Mouse (Mus musculus) kidney, postnatal 4 days (tissue): ENCODE measurements around the gene Kcnip2.

Experiments
- DNase-seq, 2 experiments: peaks; one replicate each; pipeline ENCODE4 v3.0.0; 2021; ENCODE audit warnings: mixed read lengths in 2 of 2

The Kcnip2 gene

DNA sequence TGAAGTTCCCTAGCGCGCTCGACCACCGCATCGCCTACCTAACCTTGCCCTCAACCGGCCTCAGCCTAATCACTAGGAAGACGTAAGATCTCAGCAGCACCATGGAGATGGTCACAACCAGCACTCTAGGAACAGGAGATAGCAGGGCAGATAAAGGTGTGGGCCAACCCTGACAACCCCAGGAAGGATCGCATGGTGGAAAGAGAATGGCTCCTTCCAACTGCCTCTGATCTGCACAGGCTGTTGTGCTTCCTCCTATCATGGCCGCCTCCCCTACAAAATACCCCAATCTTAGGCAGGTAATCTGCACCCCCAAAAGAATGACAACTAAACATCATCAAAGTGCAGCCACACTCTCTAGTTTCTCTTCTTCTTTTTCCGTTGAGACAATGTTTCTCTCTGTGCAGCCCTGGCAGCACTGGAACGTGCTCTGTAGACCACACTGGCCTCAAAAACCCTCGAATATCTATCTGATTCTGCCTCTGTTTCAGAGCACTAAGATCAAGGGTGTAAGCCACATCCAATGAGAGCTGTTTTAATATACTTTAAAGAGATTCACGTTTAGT is 35.4 kb downstream of the Kcnip2 start:
- no peak for DNase-seq

DNA sequence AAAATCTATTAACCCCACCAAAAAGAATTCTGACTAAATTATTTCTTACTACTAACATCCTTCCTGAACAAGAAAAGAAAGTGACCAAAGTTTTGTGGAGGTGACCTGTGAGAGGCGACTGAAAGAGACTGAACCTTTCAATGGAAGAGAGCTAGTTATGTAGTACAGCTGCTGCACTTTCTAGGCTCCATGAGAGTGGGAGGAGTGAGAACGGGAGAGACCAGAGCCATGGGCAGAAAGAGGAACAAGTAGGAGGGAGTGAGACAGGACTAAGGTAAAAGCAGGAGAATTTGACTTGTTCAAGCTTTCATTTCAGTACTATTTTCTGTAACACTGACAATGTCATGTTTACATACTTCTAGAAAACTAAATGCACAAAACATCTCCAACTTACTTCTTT is 40.4 kb downstream of the Kcnip2 start:
- no peak for DNase-seq

DNA sequence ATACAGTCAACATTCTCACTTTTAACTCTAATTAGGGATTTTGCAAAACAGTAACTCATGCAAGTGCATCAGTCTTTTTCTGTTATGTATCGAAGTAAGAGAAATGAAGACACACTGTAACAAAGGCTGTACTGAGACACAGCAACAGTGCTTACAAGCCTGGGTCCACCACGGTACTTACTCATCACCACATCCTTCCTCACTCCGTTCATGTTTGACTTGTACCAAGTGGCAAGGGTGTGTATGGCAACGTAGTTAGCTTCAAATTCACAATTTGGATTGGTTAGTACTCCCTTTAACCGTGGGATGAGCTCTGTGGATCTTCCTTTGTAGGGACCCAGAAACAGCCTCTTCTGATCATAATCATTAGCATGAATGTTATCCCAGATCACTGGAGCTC is 44.4 kb downstream of the Kcnip2 start:
- DNase-seq = no peak

DNA sequence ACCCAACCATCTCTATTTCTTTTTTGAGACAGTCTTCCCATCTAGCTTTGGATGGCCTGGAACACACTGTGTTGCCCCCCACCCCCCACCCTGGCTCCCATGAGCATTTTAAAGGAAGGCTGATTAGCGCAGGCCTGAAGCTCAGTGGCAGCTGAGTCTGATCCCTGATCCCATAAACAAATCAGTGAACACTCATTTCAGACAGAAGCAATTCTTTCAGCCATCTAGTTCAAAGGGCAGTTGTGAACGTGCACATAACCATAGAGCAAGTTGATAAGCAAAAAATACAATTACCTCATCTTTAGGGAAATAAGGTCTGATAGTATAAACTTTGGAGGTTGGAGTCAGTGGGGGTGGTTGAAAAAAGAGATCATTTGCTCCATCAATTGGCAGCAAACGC is 55.1 kb downstream of the Kcnip2 start:
- DNase-seq = no peak

DNA sequence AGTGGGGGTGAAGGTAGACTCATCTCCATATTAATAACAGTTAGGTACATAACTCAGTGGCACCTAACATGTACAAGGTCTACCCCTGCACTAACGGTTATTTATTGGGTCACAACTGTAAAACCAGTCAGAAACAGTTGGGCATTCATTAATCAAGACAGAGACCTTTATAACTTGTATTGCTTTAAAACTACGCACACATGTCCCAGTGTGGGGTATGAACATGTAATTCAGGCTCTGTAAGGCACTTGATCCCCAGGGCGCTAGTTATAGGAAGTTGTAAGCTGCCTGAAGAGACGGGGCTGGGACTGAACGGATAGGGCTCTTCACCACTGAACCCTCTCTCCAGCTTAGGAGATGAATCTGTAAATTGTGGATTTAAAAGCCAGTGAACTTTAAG is 57.2 kb downstream of the Kcnip2 start:
- no peak for DNase-seq

DNA sequence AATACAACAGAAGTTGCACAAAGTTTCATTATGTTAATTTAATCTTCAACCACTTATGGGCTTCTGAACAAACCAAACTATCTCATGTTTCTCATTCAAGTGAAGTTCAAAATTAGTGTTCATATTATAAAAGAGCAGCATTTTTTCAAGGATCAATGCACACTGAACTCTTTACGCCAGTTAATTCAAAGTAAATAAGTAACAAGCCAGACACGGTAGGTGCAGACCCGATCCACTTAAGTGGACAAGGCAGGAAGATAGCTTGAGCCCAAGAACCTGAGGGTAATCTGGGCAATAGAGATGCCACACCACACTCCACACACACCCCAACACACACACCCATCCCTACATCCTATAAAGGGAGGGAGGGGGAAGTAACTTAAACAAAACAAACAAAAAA is 62.3 kb downstream of the Kcnip2 start:
- no peak for DNase-seq

DNA sequence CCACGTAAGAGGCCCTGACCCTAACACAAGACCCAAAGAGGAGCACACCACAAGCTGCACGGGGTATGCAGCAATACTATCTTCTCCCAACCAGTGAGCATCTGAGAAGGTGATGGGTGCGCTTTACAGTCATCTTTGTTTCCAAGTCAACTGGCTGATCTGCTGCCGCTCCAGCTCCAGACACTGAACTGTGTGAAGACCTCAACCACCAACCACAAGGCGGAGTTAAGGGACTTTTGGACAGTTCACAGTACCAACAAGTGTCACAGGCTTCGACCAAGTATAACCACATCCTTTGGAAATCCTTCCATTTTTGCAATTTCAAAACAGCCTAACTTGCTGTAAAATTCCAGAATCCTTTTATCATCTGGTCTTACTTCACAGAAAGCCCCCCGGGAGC is 64.0 kb downstream of the Kcnip2 start:
- DNase-seq = no peak

DNA sequence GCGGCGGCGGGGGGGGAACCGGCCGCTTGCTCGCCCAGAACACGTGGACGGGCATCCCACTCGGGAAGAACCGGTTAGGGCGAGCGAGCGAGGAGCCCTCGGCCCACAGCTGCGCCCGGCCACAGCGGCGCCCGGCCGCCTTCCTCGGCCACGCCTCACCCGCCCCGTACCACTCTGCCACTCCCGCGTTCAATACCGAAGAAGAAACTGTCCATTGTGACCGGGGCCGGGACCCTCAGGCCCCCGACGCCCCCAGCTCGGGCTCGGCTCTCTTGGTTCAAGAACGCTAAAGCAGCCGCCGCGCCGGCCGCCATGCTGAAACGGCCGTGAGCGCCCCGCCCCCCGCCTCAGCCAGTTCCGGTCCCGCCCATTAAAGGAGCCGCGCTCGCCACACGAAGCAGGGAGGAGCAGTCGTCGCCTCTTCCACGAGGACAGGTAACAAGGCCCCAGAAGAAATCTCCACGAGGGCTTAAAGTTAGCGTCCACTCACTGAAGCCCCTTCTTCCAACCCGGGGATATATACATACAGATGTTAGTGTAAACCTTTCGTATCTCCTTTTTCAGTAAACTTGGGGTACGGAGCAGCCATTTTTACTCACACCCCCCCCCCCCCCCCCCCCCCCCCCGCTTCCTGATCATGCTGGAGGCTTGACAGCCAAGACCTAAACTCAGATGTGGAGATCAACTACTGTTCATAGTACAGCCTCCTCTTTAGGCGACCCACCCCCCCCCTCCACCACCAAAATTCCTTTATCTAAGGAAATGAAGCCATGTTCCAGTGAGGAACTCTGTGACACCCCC is 66.4 kb downstream of the Kcnip2 start, which contains the start of gene Npm3:
Gene Npm3 (minus strand): TSS at position 349 of the 801 bp plus-strand sequence.
- peak; percentile 93 to 95 for DNase-seq

DNA sequence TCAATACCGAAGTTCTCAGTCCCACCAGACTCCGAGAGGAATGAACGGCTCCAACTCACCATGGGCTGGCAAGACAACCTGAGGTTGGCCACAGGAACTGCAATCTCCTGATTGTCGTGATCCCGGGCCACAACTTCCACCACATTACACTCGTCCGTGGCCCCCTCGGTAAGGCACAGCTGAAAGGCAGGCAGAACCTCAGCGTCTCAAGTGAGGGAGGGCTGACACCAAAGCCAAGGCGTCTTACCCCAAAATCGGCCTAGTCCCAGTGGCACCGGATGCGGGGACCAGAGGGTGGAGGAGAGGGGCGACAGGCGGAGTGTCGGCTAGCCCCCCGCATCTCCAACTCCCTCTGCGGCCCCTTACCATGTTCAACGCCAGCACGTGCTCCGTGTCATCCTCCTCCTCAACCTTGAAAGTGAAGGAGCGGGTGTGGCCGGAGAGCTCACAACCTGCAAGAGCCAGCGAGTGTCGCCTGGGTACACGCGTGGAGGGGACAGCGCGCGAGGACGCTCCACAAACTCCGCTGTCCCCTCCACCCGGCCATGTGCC is 67.1 kb downstream of the Kcnip2 start:
- no peak for DNase-seq

DNA sequence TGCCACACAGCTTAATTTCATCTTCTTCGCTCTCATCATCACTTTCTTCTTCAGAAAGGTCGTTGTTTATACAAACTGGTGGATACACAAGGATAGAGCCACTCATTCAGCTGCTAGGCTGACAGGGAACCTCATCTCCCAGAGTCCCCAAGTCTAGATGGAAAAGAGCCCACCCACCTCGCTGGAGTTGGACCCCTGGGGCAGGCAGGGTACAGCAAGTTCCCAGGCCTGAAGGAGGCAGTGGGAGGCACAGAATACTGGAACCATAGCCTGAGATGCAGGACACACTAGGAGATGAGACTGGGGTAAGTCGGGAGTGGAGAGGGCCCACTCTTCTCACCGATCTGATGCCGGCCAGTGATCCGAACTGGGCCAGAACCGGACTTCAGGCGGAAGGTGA is 67.7 kb downstream of the Kcnip2 start:
- DNase-seq = no peak

DNA sequence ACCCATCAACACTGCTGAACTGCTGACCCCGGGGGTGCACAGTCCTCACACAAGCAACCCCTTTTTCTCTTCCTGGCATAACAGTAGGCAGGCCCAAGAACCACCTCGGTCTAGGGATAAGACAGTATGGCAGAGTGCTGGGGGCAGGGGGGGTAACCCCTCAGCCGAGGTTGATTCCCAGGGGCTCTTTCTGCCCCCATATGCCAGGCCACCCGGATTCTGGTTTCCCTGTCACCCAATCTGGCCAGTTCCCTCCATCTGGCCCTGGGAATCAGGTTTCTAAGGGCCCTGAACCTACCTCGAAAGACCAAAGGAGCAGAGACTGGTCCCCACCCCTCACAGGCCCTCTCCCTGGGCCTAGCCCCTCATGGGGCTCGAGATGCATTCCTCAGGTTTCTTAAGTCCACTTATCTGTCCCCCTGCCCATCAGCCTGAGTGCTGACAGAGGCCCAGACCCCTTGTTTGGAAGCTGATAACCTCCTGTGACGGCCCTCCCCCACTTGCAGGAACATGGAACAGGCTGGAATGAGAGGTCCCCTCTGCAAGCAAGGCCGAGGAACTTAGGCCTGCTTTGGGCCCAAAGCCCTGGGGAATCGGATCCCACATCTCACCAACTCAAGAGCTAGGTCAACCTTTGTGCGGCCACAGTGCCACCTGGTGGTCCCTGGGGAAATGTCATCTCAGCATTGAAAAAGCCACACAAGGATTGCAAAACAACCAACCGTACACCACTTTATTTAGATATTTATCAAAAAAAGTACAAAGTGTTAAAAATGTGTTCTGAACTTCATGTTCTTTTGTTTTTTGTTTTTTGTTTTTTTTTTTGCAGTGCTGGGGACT is 68.6 kb downstream of the Kcnip2 start:
- DNase-seq = peak; percentile 93 to 94

DNA sequence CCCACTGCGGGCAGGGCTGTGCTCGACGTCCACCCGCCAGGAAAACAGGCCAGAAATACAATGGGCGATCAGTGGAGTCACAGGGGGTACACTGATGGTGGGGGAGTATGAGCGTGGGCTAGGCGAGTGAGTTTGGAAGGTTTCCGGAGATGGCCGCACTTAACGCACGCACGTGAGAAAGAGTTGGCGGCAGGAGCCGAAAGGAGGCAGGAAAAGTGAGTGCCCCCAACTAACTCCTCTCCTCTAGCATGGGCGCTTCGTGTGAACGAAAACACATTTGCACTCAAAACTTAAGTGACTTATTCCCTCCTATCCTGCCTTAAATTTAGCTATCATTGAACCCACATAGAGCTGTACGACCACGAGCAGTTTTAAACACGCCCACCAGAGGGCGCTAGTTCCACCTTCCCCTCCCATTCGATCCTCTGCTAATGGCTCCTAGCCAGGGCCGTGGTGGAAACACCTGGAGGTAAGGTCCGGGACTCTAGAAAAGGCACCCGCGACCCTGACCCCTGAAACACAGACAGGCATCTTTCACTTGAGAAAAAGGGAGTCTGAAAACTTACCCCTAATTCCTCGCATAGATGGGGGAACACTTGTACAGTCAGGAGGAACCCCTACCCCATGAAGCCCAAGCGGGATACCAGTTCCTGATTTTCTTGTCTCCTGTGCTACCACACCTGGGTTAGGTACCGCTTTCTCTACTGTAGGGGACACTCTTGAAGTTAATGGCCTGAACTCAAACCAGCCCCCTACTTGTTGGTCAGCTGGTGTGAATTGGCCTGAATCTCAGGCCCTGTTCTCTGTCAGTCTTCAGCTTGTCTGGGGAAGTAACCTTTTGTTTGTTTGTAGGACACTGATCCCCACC is 69.5 kb downstream of the Kcnip2 start:
- DNase-seq = peak; percentile 85 to 89

DNA sequence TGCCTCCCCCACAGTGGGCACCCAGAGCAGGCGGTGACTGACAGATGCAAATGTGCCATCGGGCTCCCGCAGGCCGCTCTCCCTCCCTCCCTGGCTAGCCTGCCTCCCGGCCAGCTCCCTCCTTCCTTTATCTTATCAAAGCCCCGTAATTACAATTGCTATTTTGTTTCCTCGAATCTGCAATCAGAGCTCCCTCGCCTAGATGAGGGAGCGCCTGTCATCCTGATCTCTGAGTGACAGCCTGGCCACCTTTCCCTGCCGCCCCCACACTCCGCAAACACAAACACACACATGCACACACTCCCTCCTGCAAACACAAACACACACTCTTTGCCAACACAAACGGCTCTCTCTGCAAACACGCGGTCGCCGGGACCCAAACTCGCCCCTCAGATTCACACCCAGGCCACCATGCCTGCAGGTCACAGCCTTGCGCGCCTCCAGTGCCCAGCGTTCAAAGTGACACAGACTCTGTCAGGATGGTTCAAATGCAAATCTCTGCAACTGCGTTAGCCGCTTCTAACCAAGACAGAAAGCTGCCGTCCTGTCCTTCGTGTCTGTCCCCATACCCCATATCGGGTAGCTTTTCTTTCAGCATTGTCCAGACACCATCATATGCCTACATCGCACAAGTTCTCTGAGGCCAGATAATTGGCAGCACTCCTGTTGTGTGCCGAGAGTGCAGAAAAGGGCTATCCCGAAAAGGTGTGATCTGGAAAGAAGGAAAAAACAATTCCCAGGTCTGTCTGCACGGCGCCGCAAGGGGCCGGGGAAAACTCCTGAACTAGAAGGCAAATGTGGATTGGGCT is 70.3 kb downstream of the Kcnip2 start:
- peak; percentile 22 to 43 for DNase-seq

DNA sequence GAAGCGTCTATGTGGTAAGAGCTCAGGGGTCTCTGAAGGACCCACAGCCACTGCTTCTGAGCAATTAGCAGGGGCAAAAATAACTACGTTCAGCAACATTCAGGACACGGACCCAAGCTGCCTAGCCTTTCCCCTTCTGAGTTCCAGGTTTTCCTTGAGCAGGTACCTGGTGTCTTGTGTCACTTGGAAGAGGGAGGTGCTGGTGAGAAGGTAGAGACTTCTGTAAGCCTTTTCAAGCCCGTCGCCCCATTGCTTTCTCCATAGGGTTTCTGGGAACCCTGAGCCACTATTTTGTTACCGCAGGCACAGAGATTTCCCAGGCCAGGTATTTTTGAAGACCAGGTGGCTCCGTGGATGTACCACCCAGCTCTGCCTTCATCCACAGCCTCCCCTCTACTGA is 72.2 kb downstream of the Kcnip2 start:
- no peak for DNase-seq

DNA sequence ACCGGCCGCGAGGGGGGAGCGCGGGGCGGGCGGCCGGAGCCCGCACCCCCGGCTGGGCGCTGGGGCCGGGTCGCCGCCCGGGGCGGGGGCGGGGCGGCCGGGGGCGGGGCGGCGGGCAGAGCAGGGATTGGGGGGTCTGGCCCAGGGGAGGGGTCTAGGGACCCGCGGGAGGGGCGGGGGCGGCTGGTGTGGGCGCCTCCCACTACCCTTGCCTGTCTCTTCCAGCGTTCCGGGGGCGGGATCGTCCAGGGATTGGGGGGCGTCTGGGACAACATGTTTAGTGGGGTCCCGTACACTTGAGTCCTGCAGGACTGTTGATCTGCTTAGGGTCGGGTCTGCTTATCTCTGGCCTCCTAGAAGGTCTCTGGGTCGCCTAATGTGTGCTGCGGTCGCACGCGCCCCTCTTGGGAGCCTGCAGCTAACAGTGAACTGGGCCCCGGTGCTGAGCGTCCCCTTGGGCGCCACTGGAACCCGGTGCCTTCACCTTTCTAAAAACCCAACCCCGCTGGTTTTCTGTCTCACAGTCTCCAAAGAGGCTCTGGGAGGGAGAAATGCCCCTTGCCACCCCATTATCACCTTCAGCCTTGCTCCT is 72.8 kb downstream of the Kcnip2 start:
- peak in 1 of 2 experiments; percentile 40 for DNase-seq

DNA sequence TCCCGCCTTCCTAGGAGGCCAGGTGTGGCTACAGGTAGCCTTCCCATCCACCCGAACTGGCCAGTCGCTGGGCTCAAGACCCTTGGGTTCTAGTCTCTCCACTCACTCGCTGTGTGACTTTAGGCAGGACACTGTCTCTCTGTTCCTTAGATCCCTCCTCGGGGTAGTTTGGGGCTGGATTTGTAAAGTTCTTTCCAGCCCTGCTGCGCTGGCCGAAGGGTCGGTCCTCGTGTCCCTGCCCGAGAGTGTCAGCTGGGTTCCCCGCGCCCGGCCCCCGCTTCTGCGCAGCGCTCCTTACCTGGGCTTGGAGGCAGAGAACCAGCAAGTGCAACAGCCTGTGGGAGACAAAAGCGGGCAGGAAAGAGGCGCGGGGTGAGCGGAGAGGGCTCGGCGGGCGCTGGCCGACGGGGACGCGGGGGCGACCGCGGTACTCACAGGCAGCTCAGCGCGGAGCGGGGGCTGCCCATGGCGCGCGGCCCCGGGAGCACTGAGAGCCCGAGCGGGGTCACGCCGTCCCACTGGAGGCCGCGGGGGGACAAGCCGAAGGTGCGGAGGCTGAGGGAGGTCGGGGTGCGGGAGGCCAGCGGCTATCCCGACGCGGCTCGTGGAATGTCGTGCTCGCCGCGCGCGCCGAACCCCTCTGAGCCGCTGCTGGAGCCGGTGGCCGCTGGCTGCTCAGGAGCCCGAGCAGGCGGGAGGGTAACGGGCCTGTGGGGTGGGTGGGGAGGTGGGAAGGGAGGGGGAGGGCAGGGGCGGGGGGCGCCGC is 73.5 kb downstream of the Kcnip2 start, which contains the start of gene Fgf8:
Gene Fgf8 (minus strand): TSS at position 698 of the 766 bp plus-strand sequence.
- peak; percentile 34 to 46 for DNase-seq
